Mouse (Mus musculus) embryo, embryonic 10 days (tissue): ENCODE results near the gene Endou.

Experiments used
- DNase-seq: peaks from one replicate; pipeline ENCODE4 v3.0.0-alpha.2; 2015; ENCODE audit warnings: low spot score

Gene Endou

GRCm38 (mm10) chr15:97754476-97754875 lies 23.3 kb upstream of the Endou start:
- no peak for DNase-seq

GRCm38 (mm10) chr15:97752491-97752890 lies 21.4 kb upstream of the Endou start:
- no peak for DNase-seq

GRCm38 (mm10) chr15:97751676-97752075 lies 20.5 kb upstream of the Endou start:
- DNase-seq: no peak

GRCm38 (mm10) chr15:97750697-97751096 lies 19.6 kb upstream of the Endou start:
- no peak for DNase-seq

GRCm38 (mm10) chr15:97749841-97750240 lies 18.7 kb upstream of the Endou start:
- no peak for DNase-seq

GRCm38 (mm10) chr15:97749397-97749796 lies 18.3 kb upstream of the Endou start:
- no peak for DNase-seq

- DNase-seq: no peak
These were observed 17.8 kb upstream of the Endou start for GRCm38 (mm10) chr15:97748964-97749363.

- no peak for DNase-seq
These were observed 17.2 kb upstream of the Endou start for GRCm38 (mm10) chr15:97748309-97748708.

- DNase-seq: no peak
These were observed 16.3 kb upstream of the Endou start for GRCm38 (mm10) chr15:97747486-97747885.

- no peak for DNase-seq
These were observed 15.6 kb upstream of the Endou start for GRCm38 (mm10) chr15:97746748-97747147.

GRCm38 (mm10) chr15:97746278-97746677 lies 15.1 kb upstream of the Endou start:
- no peak for DNase-seq

GRCm38 (mm10) chr15:97745331-97745730 lies 14.2 kb upstream of the Endou start:
- no peak for DNase-seq

GRCm38 (mm10) chr15:97744930-97745329 lies 13.8 kb upstream of the Endou start:
- DNase-seq: no peak

GRCm38 (mm10) chr15:97743961-97744525 lies 12.9 kb upstream of the Endou start:
- DNase-seq: no peak

GRCm38 (mm10) chr15:97743210-97743609 lies 12.1 kb upstream of the Endou start:
- no peak for DNase-seq

GRCm38 (mm10) chr15:97742600-97742999 lies 11.5 kb upstream of the Endou start:
- DNase-seq: no peak

- no peak for DNase-seq
These were observed 10.9 kb upstream of the Endou start for GRCm38 (mm10) chr15:97742074-97742473.

- DNase-seq: no peak
These were observed 10.5 kb upstream of the Endou start for GRCm38 (mm10) chr15:97741662-97742061.

- no peak for DNase-seq
These were observed 9.2 kb upstream of the Endou start for GRCm38 (mm10) chr15:97740283-97740732.

GRCm38 (mm10) chr15:97738923-97739322 lies 7.8 kb upstream of the Endou start:
- no peak for DNase-seq

GRCm38 (mm10) chr15:97731988-97732387 lies 849 bp upstream of the Endou start:
- DNase-seq: no peak

GRCm38 (mm10) chr15:97730365-97730764 lies 774 bp downstream of the Endou start:
- DNase-seq: no peak

- DNase-seq: no peak
These were observed 2.3 kb downstream of the Endou start for GRCm38 (mm10) chr15:97728804-97729203.

- no peak for DNase-seq
These were observed 2.7 kb downstream of the Endou start for GRCm38 (mm10) chr15:97728394-97728793.

GRCm38 (mm10) chr15:97727520-97727919 lies 3.6 kb downstream of the Endou start:
- DNase-seq: no peak
